ENCODE assay signal across 9 mouse cellular contexts in genomic region chr9:64100442-64100841, GRCm38 (mm10). TPM values are rescaled to one million over a fixed set of nuclear protein-coding genes. Genes with fewer than 3 reads are reported as not detected.
DNase-seq lines count a peak whose midpoint lies in the region; ATAC-seq and TF ChIP-seq lines count a peak whose summit lies in the region.
"Had no signal": no experiment of that assay in that cellular context is flagged by ENCODE, and none has a peak within 500 bp of the region (broad histone marks: within the 10 kb centered on the region; RNA-seq: fewer than 3 reads in every experiment).

No protein-coding gene starts in this region.

- no peak for TF ChIP-seq POLR2A in cortical plate, adult 2 months (IDR thresholded peaks at IDR 0.05; ENCODE audit: extremely low read depth, insufficient read depth, low read length)

- peak; percentile 83 for TF ChIP-seq CTCF in cortical plate, adult 2 months (IDR thresholded peaks at IDR 0.05; ENCODE audit: extremely low read depth, insufficient read depth, low read length)
- TF ChIP-seq CTCF in stomach, postnatal 0 days (IDR thresholded peaks at IDR 0.05; ENCODE audit: low read depth), result peak; percentile 96

- peaks cover 5% of the 10 kb centered on the region; the same call in 1 of the 2 replicates for H3K4me1 ChIP-seq in heart, embryonic 11.5 days (ENCODE audit: control insufficient read depth, insufficient read depth, low read length)
- no peaks in the 10 kb centered on the region for H3K4me1 ChIP-seq in cortical plate, adult 2 months (ENCODE audit: control insufficient read depth, insufficient read depth, low read length)
- no peaks in the 10 kb centered on the region for H3K4me1 ChIP-seq in stomach, postnatal 0 days (replicated peaks; ENCODE audit: control insufficient read depth, insufficient read depth)

- no peaks in the 10 kb centered on the region for H3K27me3 ChIP-seq in heart, embryonic 11.5 days (ENCODE audit: control insufficient read depth, insufficient read depth, low read length)
- no peaks in the 10 kb centered on the region for H3K27me3 ChIP-seq in stomach, postnatal 0 days (ENCODE audit: control insufficient read depth, insufficient read depth, low read length)

- H3K36me3 ChIP-seq in heart, embryonic 11.5 days (ENCODE audit: control insufficient read depth, insufficient read depth, low read length), result no peaks in the 10 kb centered on the region
- no peaks in the 10 kb centered on the region for H3K36me3 ChIP-seq in stomach, postnatal 0 days (ENCODE audit: control insufficient read depth, insufficient read depth, low read length)

- H3K27ac ChIP-seq in heart, embryonic 11.5 days (ENCODE audit: low read depth, low read length), result no peak overlapping the region
- no peak overlapping the region for H3K27ac ChIP-seq in cortical plate, adult 2 months (ENCODE audit: insufficient read depth, low read length)
- H3K27ac ChIP-seq in stomach, postnatal 0 days (replicated peaks), result no peak overlapping the region
- H3K27ac ChIP-seq: macrophage had no signal

- H3K4me2 ChIP-seq in heart, embryonic 11.5 days, result no peak overlapping the region
- H3K4me2 ChIP-seq in stomach, postnatal 0 days (replicated peaks; ENCODE audit: low read depth), result no peak overlapping the region

- under 1% methylated on average over 4 of the region's 4 CpGs for WGBS in heart, embryonic 11.5 days (ENCODE audit: insufficient replicate concordance)
- WGBS in stomach, postnatal 0 days, result 4% methylated on average over 4 of the region's 4 CpGs

- intact Hi-C loops in heart, postnatal 10 days (cut with DNase I), result loop anchor here (1.0 kb wide), 2 partner anchors 144 to 184 kb away; no protein-coding TSS in a partner anchor

- no peak overlapping the region for H3K9ac ChIP-seq in heart, embryonic 11.5 days (ENCODE audit: low read depth, low read length)
- no peak overlapping the region for H3K9ac ChIP-seq in stomach, postnatal 0 days (ENCODE audit: low read length)

- no peak for ATAC-seq in heart, embryonic 11.5 days (replicated peaks; ENCODE audit: insufficient number of reproducible peaks, low FRiP score, low TSS enrichment)
- peak; percentile 88 for ATAC-seq in megakaryocyte-erythroid progenitor cell, adult 5-6 weeks (replicated peaks; ENCODE audit: low FRiP score, low TSS enrichment, poor library complexity, severe bottlenecking)
- no peak; the same call in 1 of the 2 replicates for ATAC-seq in stomach, postnatal 0 days (ENCODE audit: low FRiP score, low TSS enrichment)

- H3K4me3 ChIP-seq in heart, embryonic 11.5 days (ENCODE audit: low read depth, low read length), result no peak overlapping the region
- H3K4me3 ChIP-seq in cortical plate, adult 2 months (ENCODE audit: insufficient read depth, low read length), result no peak overlapping the region
- no peak overlapping the region for H3K4me3 ChIP-seq in stomach, postnatal 0 days (ENCODE audit: low read depth, low read length)

- TF ChIP-seq EP300 in stomach, postnatal 0 days (optimal IDR thresholded peaks at IDR 0.05), result no peak

- DNase-seq in heart, adult 18-20 months, result peak; percentile 69 to 85
- peak; percentile 51 for DNase-seq in T-cell, adult 2 months (ENCODE audit: low spot score)
- DNase-seq in heart, postnatal 10 days, result peak; percentile 74 to 83
- peak; percentile 67 to 68 for DNase-seq in layer of hippocampus, postnatal 10 days (ENCODE audit: low spot score in 2 of 2)
- peak; percentile 83 for DNase-seq in stomach, postnatal 0 days (ENCODE audit: low spot score)

- no peaks in the 10 kb centered on the region for H3K9me3 ChIP-seq in heart, embryonic 11.5 days (replicated peaks; ENCODE audit: control insufficient read depth, low read length)
- no peaks in the 10 kb centered on the region for H3K9me3 ChIP-seq in stomach, postnatal 0 days (ENCODE audit: control insufficient read depth, low read length)

RNA-seq across cellular contexts. Expression of gene Lctl, which starts 16.5 kb away (rescaled TPM):
- total RNA-seq in heart, adult 18-20 months (2021), result not detected
- polyA plus RNA-seq in heart, embryonic 11.5 days (2014; fragmentation: Nextera tagmentation; extraction: Ambion mirVana), result not detected in 2 replicates
- polyA plus RNA-seq in cortical plate, adult 2 months (2012; rRNA removed), result 0.25 and 0.36 TPM in 2 replicates
- under 1 TPM in 1 of 2 experiments, not detected in 1; 0.26 TPM for total RNA-seq in heart, postnatal 10 days (2021)
- not detected for total RNA-seq in layer of hippocampus, postnatal 10 days (2021)
- total RNA-seq in megakaryocyte-erythroid progenitor cell, adult 5-6 weeks (2014; fragmentation: Nextera tagmentation), result not detected in 2 replicates
- not detected in 2 replicates for total RNA-seq in megakaryocyte-erythroid progenitor cell, adult 5-6 weeks (2017)
- 0.13 and 0.17 TPM in 2 replicates for polyA plus RNA-seq in stomach, postnatal 0 days (2015; fragmentation: Nextera tagmentation; extraction: Ambion mirVana)
- polyA plus RNA-seq: macrophage had no signal
